Mouse (Mus musculus): ENCODE data around the gene Emb. TPM values are rescaled to one million over a fixed set of nuclear protein-coding genes. Genes with fewer than 3 reads are reported as not detected.
"Not testable (repeated sequence)": the region's sequence is repeated elsewhere in the genome, so short reads cannot be mapped to it uniquely, and the experiment has no call there.

Emb gene
- 43.8 and 45.6 TPM in 2 replicates for polyA plus RNA-seq (2015; fragmentation: Nextera tagmentation; extraction: Ambion mirVana)

DNA sequence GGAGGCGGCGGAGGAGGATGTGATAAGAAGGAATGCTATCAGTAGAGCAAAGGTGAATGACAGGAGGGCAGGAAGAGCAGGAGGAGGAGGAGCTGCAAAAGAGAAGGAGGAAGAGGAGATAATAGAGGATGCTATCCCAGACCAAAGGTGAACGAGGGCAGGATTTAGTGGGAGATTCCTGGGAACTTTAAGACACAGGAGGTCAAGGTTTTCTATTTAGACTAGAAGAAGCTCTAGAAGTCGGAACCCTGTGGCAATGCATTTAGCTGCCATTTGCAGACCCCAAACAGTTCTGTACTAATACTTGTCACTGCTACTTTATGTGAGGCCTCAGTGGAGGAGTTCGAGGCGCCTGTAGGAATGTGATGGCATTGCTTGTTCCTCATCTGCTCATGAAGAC, at the start of gene Emb:
Gene Emb (plus strand): TSS at position 301 of the 400 bp plus-strand sequence.
- WGBS: 73% methylated on average over 6 of the region's 6 CpGs
- H3K4me1 ChIP-seq (ENCODE audit: insufficient read depth, low read length): no peaks in the 10 kb centered on the region
- no peak for ATAC-seq (ENCODE audit: low FRiP score, low TSS enrichment)

DNA sequence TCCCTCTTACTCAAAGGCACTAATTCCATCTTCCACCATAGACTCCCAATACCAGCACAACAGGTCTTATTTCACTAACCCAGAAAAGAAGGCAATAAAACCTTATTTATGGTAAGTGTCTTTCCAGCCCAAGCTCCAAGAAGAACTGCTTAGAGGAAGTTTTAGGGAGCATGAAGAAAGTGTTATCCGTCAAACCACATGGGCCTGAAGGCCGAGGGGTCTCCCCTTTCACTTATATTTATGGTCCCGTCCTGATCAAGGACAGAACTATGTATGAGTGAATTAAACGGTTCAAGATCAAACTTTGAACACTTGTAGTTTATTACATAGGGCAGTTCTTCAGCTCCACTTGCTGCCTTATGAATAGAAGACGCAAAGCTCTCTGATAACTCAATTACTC, 44.4 kb upstream of the Emb start:
- Histone ChIP-seq H3K9me3 (ENCODE audit: low read length) (no peaks in the 10 kb centered on the region), H3K4me3 (ENCODE audit: low read length) (no peak overlapping the region), H3K27ac (ENCODE audit: low read length) (no peak overlapping the region), H3K36me3 (ENCODE audit: insufficient read depth, low read length) (no peaks in the 10 kb centered on the region), H3K4me1 (ENCODE audit: insufficient read depth, low read length) (no peaks in the 10 kb centered on the region), H3K4me2 (replicated peaks; ENCODE audit: low read depth, low read length) (no peak overlapping the region), H3K9ac (replicated peaks; ENCODE audit: low read length) (no peak overlapping the region), H3K27me3 (ENCODE audit: insufficient read depth, low read length) (no peaks in the 10 kb centered on the region)
- ATAC-seq (ENCODE audit: low FRiP score, low TSS enrichment): peak; percentile 57; the same call in 1 of the 2 replicates
- 31% methylated on average over 5 of the region's 5 CpGs for WGBS

More for the DNA sequence above, at the start of gene Emb:
- Histone ChIP-seq H3K27me3 (ENCODE audit: insufficient read depth, low read length) (no peaks in the 10 kb centered on the region), H3K36me3 (ENCODE audit: insufficient read depth, low read length) (no peaks in the 10 kb centered on the region), H3K9ac (replicated peaks; ENCODE audit: low read length) (no peak within 1 kb of the TSS), H3K9me3 (ENCODE audit: low read length) (no peaks in the 10 kb centered on the region), H3K27ac (ENCODE audit: low read length) (no peak within 1 kb of the TSS), H3K4me3 (ENCODE audit: low read length) (no peak within 1 kb of the TSS), H3K4me2 (replicated peaks; ENCODE audit: low read depth, low read length) (no peak within 1 kb of the TSS)

DNA sequence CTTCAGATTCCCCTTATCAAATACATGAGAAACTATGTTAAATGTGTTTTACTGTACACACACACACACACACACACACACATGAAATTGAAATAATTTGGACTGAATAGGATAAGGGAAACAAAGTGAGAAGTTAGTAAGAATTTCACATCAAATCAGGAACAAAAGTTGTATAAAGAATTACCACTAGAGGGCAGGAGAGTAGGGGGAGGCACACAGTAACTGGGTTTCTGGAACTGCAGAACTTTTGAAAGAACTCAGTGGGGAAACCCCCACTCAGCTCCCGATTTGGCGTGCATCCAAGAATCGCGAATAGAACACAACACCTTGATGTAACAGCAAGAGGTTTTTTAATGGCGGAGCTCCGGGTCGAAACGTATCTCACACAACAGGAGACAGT, 43.3 kb upstream of the Emb start:
- no peaks in the 10 kb centered on the region for H3K4me1 ChIP-seq (ENCODE audit: insufficient read depth, low read length)
- no peak overlapping the region for H3K4me3 ChIP-seq (ENCODE audit: low read length)
- no peak overlapping the region for H3K4me2 ChIP-seq (replicated peaks; ENCODE audit: low read depth, low read length)
- H3K9me3 ChIP-seq (ENCODE audit: low read length): no peaks in the 10 kb centered on the region
- H3K27me3 ChIP-seq (ENCODE audit: insufficient read depth, low read length): no peaks in the 10 kb centered on the region
- H3K36me3 ChIP-seq (ENCODE audit: insufficient read depth, low read length): no peaks in the 10 kb centered on the region
- 96% methylated on average over 8 of the region's 8 CpGs for WGBS
- no peak for ATAC-seq (ENCODE audit: low FRiP score, low TSS enrichment)
- H3K27ac ChIP-seq (ENCODE audit: low read length): no peak overlapping the region
- no peak overlapping the region for H3K9ac ChIP-seq (replicated peaks; ENCODE audit: low read length)

DNA sequence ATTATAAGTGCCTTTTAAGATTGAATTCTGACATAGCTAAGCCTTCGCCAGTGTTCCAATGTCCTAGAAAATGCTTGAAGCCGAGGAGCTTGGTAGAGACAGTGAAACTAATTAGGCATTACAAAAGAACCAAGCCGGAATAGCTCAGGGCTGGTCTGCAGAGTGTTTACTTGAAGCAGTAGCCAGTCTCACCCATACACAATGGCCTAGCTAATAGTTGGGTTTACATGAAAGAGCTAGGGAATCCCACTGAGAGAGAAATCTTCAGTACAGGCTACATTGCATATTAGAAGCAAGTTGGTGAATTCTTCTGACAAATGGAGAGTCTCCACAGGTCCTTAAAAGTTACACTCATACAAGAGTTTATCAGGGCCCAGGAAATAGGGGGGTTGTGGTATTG, 27.4 kb upstream of the Emb start:
- not testable (repeated sequence) for H3K4me3 ChIP-seq (ENCODE audit: low read length); H3K36me3 ChIP-seq (ENCODE audit: insufficient read depth, low read length); H3K27me3 ChIP-seq (ENCODE audit: insufficient read depth, low read length); H3K4me1 ChIP-seq (ENCODE audit: insufficient read depth, low read length); ATAC-seq (ENCODE audit: low FRiP score, low TSS enrichment); H3K27ac ChIP-seq (ENCODE audit: low read length); H3K9me3 ChIP-seq (ENCODE audit: low read length); H3K9ac ChIP-seq (replicated peaks; ENCODE audit: low read length); H3K4me2 ChIP-seq (replicated peaks; ENCODE audit: low read depth, low read length)
- 78% methylated on average over 3 of the region's 3 CpGs for WGBS

DNA sequence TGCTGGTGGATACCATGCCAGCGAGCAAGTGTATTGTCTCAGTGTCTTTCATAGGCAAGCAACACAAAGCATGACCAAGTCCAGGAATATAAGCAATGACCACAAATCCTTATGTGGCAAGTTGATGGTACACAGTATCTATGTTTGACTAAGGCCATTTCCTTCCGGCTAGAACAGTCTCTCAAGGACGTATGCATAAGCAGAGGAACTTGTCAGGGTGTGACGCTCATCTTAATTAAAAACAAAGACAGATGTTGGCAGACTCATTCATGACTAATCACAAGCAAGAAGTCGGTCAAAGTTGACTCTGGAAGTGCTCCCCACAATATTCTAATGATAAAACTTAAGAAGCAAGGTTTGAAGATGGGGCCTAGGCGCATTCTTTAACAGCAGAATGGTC, 25.0 kb upstream of the Emb start:
- H3K27me3 ChIP-seq (ENCODE audit: insufficient read depth, low read length): no peaks in the 10 kb centered on the region
- H3K4me1 ChIP-seq (ENCODE audit: insufficient read depth, low read length): no peaks in the 10 kb centered on the region
- H3K9me3 ChIP-seq (ENCODE audit: low read length): no peaks in the 10 kb centered on the region
- no peak overlapping the region for H3K4me3 ChIP-seq (ENCODE audit: low read length)
- no peak overlapping the region for H3K4me2 ChIP-seq (replicated peaks; ENCODE audit: low read depth, low read length)
- ATAC-seq (ENCODE audit: low FRiP score, low TSS enrichment): no peak
- no peaks in the 10 kb centered on the region for H3K36me3 ChIP-seq (ENCODE audit: insufficient read depth, low read length)
- H3K9ac ChIP-seq (replicated peaks; ENCODE audit: low read length): no peak overlapping the region
- WGBS: 76% methylated on average over 6 of the region's 6 CpGs
- no peak overlapping the region for H3K27ac ChIP-seq (ENCODE audit: low read length)

DNA sequence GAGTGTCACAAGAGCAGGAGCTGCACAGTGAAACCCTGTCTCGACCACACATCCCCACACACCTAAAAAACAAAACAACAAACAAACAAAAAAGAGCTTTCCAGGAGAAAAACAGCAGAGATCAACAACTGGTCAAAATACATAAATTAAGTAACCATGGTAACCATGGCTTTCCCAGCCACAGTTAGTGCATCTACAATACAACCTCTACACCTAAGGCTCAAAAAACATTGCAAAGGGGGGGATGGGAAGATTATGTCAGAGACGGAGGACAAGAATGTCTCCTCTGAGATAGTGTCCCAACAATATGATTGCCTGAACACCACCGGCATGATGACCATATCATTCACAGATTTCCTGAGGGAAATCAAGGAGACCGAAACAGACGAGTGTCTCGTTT, 23.0 kb upstream of the Emb start:
- no peaks in the 10 kb centered on the region for H3K4me1 ChIP-seq (ENCODE audit: insufficient read depth, low read length)
- no peaks in the 10 kb centered on the region for H3K36me3 ChIP-seq (ENCODE audit: insufficient read depth, low read length)
- ATAC-seq (ENCODE audit: low FRiP score, low TSS enrichment): no peak
- H3K9me3 ChIP-seq (ENCODE audit: low read length): no peaks in the 10 kb centered on the region
- WGBS: 71% methylated on average over 6 of the region's 6 CpGs
- H3K4me3 ChIP-seq (ENCODE audit: low read length): no peak overlapping the region
- H3K27me3 ChIP-seq (ENCODE audit: insufficient read depth, low read length): no peaks in the 10 kb centered on the region
- no peak overlapping the region for H3K27ac ChIP-seq (ENCODE audit: low read length)
- no peak overlapping the region for H3K4me2 ChIP-seq (replicated peaks; ENCODE audit: low read depth, low read length)
- H3K9ac ChIP-seq (replicated peaks; ENCODE audit: low read length): no peak overlapping the region

DNA sequence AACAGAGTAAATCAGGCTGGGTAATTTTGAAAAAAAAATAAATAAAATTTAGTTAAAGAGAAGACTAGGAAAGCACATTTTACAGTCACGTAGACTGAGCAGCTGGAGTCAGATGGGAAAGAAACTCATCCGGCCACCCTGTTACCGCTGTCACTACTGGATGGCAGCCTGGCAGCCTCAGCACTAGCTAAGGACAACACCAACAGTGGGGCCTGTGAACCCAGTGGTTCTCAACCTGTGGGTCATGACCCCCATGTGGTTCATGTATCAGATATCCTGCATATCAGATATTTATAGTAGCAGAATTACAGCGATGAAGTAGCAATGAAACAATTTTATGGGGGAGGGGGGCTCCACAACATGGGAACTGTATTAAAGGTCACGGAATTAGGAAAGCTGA, 16.2 kb upstream of the Emb start:
- Histone ChIP-seq H3K27ac (ENCODE audit: low read length) (no peak overlapping the region), H3K9me3 (ENCODE audit: low read length) (no peaks in the 10 kb centered on the region), H3K4me2 (replicated peaks; ENCODE audit: low read depth, low read length) (no peak overlapping the region), H3K4me1 (ENCODE audit: insufficient read depth, low read length) (no peaks in the 10 kb centered on the region), H3K27me3 (ENCODE audit: insufficient read depth, low read length) (no peaks in the 10 kb centered on the region), H3K9ac (replicated peaks; ENCODE audit: low read length) (no peak overlapping the region), H3K36me3 (ENCODE audit: insufficient read depth, low read length) (no peaks in the 10 kb centered on the region), H3K4me3 (ENCODE audit: low read length) (no peak overlapping the region)
- 68% methylated on average over 5 of the region's 5 CpGs for WGBS
- ATAC-seq (ENCODE audit: low FRiP score, low TSS enrichment): no peak

DNA sequence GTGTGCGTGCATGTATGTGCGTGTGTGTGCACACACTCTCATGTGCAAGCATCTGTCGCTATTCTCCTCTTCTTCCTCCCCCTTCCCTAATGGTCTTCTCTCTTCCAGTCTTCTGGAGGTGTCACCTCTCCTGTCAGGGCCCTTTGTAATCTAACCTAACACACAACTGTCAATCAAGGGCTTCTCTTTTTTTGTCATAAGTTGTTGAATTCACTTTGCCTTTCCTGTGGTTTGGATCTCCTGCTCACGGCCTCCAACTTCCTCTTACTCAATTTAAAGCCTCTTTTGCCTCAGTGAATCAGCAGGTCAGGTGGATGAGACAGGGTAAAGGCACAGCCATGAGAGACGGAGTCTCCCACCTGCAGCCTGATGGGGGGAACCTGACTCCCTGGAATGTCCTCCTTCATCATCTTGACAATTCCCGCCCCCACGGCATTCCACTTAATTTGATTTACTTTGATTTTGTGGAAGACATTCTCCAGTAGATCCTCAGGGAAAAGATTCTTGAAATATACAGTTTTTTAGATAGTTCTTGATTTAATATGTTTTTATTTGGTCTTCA, 14.8 kb upstream of the Emb start:
- Histone ChIP-seq H3K27ac (ENCODE audit: low read length) (no peak overlapping the region), H3K9ac (replicated peaks; ENCODE audit: low read length) (no peak overlapping the region), H3K9me3 (ENCODE audit: low read length) (no peaks in the 10 kb centered on the region), H3K27me3 (ENCODE audit: insufficient read depth, low read length) (no peaks in the 10 kb centered on the region), H3K36me3 (ENCODE audit: insufficient read depth, low read length) (no peaks in the 10 kb centered on the region), H3K4me3 (ENCODE audit: low read length) (no peak overlapping the region), H3K4me1 (ENCODE audit: insufficient read depth, low read length) (no peaks in the 10 kb centered on the region), H3K4me2 (replicated peaks; ENCODE audit: low read depth, low read length) (no peak overlapping the region)
- WGBS: 46% methylated on average over 7 of the region's 7 CpGs
- no peak; the same call in 1 of the 2 replicates for ATAC-seq (ENCODE audit: low FRiP score, low TSS enrichment)

DNA sequence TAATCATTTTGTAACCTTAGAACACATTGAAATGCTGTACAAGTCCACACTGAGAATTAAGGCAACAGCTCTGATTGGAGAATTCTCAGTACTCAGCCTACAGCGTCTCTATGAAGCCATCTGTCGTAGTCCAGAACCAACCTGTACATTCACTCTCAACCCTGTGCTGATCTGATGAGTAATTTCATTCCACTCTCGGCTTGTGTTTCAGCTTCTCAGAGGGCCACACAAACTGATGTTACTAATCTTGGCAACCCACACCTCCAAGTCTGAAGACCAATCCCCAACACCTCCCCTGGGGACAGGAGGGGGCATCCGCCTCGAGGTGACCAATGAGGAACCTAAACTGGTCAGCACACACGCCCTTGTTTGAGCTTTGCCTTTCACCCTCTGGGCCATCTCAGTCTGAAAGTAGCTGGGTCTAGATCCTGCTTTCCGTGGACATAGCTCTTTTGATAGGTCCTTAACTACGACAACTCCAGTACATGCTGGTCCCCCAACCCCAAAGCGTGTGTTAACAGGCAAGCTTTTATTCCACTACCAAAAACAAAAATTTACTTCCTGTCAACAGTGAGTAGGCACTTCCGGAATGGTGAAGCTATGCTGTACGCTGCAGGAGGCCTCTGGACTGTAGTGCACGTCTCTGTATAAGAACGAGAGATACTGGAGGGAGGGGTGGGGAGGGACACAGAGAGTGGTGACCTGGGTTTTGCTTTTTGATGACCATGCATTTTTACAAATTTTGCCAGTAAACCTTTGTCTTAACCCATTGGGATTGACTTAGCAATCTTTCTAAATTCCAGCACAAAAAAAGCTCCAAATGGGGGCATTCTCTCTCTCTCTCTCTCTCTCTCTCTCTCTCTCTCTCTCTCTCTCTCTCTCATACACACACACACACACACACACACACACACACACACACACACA, 12.5 kb upstream of the Emb start:
- no peak overlapping the region for H3K27ac ChIP-seq (ENCODE audit: low read length)
- no peaks in the 10 kb centered on the region for H3K9me3 ChIP-seq (ENCODE audit: low read length)
- H3K4me3 ChIP-seq (ENCODE audit: low read length): no peak overlapping the region
- no peaks in the 10 kb centered on the region for H3K27me3 ChIP-seq (ENCODE audit: insufficient read depth, low read length)
- H3K4me2 ChIP-seq (replicated peaks; ENCODE audit: low read depth, low read length): no peak overlapping the region
- no peaks in the 10 kb centered on the region for H3K36me3 ChIP-seq (ENCODE audit: insufficient read depth, low read length)
- WGBS: 86% methylated on average over 13 of the region's 13 CpGs
- no peak for ATAC-seq (ENCODE audit: low FRiP score, low TSS enrichment)
- no peak overlapping the region for H3K9ac ChIP-seq (replicated peaks; ENCODE audit: low read length)
- no peaks in the 10 kb centered on the region for H3K4me1 ChIP-seq (ENCODE audit: insufficient read depth, low read length)

DNA sequence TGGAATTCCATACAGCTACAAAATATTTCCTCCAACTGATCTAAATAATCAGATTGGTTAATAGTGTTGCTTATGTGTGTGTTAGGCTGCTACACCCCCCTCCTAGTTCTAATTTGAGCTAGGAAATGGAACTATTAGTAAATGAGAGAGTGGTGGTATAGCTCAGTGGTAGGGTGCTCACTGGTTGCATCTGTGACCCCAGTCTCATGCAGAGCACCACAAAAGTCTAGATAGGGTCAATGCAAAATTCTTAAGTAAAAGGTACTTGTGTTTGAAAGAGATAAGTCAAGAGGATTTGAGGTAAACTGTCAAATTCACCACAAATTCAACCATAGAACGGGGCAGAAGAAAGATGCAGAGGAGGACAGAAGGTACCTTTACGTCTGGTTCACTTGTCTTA, 10.7 kb upstream of the Emb start:
- Histone ChIP-seq H3K4me1 (ENCODE audit: insufficient read depth, low read length) (no peaks in the 10 kb centered on the region), H3K4me3 (ENCODE audit: low read length) (no peak overlapping the region), H3K27me3 (ENCODE audit: insufficient read depth, low read length) (no peaks in the 10 kb centered on the region), H3K36me3 (ENCODE audit: insufficient read depth, low read length) (no peaks in the 10 kb centered on the region), H3K4me2 (replicated peaks; ENCODE audit: low read depth, low read length) (no peak overlapping the region), H3K27ac (ENCODE audit: low read length) (no peak overlapping the region), H3K9ac (replicated peaks; ENCODE audit: low read length) (no peak overlapping the region), H3K9me3 (ENCODE audit: low read length) (no peaks in the 10 kb centered on the region)
- WGBS: 91% methylated on average over 2 of the region's 2 CpGs
- ATAC-seq (ENCODE audit: low FRiP score, low TSS enrichment): no peak
